Mouse (Mus musculus): ENCODE results near the gene Tigd2. TPM values are rescaled to one million over a fixed set of nuclear protein-coding genes. Genes with fewer than 3 reads are reported as not detected.
"Not testable (repeated sequence)": the region's sequence is repeated elsewhere in the genome, so short reads cannot be mapped to it uniquely, and the experiment has no call there.

The Tigd2 gene
- polyA plus RNA-seq (2016; fragmentation: Nextera tagmentation; extraction: Ambion mirVana): 11.7 and 14.2 TPM in 2 replicates

DNA sequence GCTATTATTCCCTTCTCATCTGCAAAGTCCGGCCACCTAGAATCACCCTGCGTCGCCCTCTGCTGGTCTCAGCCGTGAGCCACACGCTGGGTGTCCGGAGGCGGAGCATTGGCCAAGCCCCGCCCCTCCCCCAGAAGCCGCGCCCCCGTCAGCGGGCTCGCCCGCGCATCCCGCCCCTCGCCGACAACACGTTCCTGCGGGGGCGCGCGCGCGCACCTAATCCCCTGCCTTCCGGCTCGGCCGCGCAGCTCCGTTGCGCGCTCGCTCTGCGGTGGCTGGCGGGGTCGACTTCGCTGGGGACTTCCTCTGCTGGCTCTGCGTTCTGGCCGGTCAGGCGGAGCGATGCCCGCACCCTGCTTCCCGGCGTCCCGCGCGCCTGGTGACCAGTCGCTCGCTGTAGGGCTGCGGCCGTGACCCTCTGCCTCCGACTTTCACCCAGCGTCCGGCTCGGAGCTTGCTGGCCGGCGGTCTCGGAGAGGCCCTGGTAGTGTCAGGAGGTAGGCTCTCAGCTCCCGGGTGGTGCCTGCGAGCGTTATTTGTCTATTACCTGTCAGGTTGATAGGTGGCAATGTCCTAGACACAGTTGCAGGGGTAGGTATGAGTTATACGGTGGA lies at the start of gene Tigd2:
Gene Tigd2, plus strand, starts transcription at position 186 of the 614 bp plus-strand sequence.
- Histone ChIP-seq H3K36me3 (no peaks in the 10 kb centered on the region), H3K27me3 (ENCODE audit: insufficient read depth, poor library complexity, severe bottlenecking) (no peaks in the 10 kb centered on the region), H3K9me3 (no peaks in the 10 kb centered on the region), H3K27ac (peak within 1 kb of the TSS; percentile 92), H3K4me1 (0 out of 2 replicates have a peak, but pooled peaks cover 3% of the 10 kb centered on the region), H3K4me3 (peak within 1 kb of the TSS; percentile 81)
- WGBS: under 1% methylated on average over 62 of the region's 62 CpGs
- DNase-seq (ENCODE audit: low spot score): peak; percentile 95

DNA sequence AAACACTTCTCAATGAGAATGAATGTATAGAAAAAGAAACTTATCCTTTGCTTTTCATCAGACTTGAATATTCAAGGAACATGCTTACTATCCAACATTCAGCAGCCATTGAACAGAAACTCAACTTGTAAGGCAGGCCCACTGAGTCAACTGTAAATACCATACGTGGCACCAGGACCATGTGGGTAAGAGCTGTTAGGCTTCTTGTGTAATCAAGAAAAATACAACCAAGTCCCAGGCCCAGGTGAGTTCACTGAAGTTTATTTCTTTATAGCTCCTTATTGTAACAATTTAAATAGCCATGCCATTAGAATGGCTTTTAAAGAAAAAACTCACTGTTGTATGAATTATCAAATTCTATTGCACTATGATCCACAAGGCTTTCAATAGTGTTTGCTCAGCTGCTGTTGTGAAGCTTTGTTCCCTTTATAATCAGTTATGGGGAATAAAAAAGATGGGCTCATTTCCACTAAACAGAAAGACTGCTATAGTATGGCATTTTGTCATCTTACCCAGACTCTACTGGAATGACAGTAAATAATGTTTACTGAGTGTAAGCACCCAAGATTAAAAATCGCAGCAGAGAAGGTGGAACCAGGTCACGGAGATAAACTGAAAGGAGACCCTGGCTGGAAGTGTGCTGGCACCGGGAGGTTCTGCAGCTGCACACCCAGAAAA lies 46.7 kb upstream of the Tigd2 start:
- no peak overlapping the region for H3K27ac ChIP-seq
- no peaks in the 10 kb centered on the region for H3K36me3 ChIP-seq
- H3K9me3 ChIP-seq: no peaks in the 10 kb centered on the region
- DNase-seq (ENCODE audit: low spot score): no peak
- 72% methylated on average over 4 of the region's 4 CpGs for WGBS
- no peak overlapping the region for H3K4me3 ChIP-seq
- H3K4me1 ChIP-seq: no peaks in the 10 kb centered on the region
- H3K27me3 ChIP-seq (ENCODE audit: insufficient read depth, poor library complexity, severe bottlenecking): no peaks in the 10 kb centered on the region

GRCm38 (mm10) chr6:59162887-59163286 lies 45.8 kb upstream of the Tigd2 start:
- H3K27me3 ChIP-seq (ENCODE audit: insufficient read depth, poor library complexity, severe bottlenecking): no peaks in the 10 kb centered on the region
- no peaks in the 10 kb centered on the region for H3K9me3 ChIP-seq
- H3K36me3 ChIP-seq: no peaks in the 10 kb centered on the region
- WGBS: 83% methylated on average over 2 of the region's 2 CpGs
- H3K27ac ChIP-seq: no peak overlapping the region
- DNase-seq (ENCODE audit: low spot score): no peak
- H3K4me1 ChIP-seq: no peaks in the 10 kb centered on the region
- no peak overlapping the region for H3K4me3 ChIP-seq

DNA sequence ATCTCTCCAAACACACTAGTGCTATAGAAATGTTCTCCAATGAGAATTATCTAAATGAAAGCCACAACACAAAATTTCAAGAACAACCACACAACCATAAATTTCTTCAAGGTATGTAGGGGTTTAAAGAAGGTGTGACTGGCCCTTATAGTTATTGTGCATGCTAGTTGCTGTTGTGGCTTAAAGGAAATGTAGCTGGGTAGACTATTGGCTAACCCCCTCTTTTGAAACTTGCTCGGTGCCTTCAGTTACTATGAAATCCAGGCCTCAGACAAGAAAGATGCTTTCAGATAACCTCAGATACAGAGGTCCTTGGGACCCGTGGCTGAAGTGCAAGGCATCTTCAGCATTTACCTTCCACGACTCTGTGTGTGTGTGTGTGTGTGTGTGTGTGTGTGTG lies 45.3 kb upstream of the Tigd2 start:
- no peaks in the 10 kb centered on the region for H3K9me3 ChIP-seq
- DNase-seq (ENCODE audit: low spot score): no peak
- WGBS: 78% methylated on average over 3 of the region's 3 CpGs
- no peaks in the 10 kb centered on the region for H3K36me3 ChIP-seq
- H3K27ac ChIP-seq: no peak overlapping the region
- no peaks in the 10 kb centered on the region for H3K4me1 ChIP-seq
- H3K27me3 ChIP-seq (ENCODE audit: insufficient read depth, poor library complexity, severe bottlenecking): no peaks in the 10 kb centered on the region
- H3K4me3 ChIP-seq: no peak overlapping the region

GRCm38 (mm10) chr6:59168939-59169338 lies 39.7 kb upstream of the Tigd2 start:
- H3K9me3 ChIP-seq: no peaks in the 10 kb centered on the region
- H3K4me1 ChIP-seq: no peaks in the 10 kb centered on the region
- H3K4me3 ChIP-seq: no peak overlapping the region
- DNase-seq (ENCODE audit: low spot score): no peak
- H3K36me3 ChIP-seq: no peaks in the 10 kb centered on the region
- 39% methylated on average over 2 of the region's 2 CpGs for WGBS
- H3K27ac ChIP-seq: no peak overlapping the region
- no peaks in the 10 kb centered on the region for H3K27me3 ChIP-seq (ENCODE audit: insufficient read depth, poor library complexity, severe bottlenecking)

- H3K9me3 ChIP-seq: no peaks in the 10 kb centered on the region
- no peaks in the 10 kb centered on the region for H3K36me3 ChIP-seq
- H3K4me3 ChIP-seq: no peak overlapping the region
- H3K27me3 ChIP-seq (ENCODE audit: insufficient read depth, poor library complexity, severe bottlenecking): no peaks in the 10 kb centered on the region
- 38% methylated on average over 3 of the region's 3 CpGs for WGBS
- H3K27ac ChIP-seq: no peak overlapping the region
- no peaks in the 10 kb centered on the region for H3K4me1 ChIP-seq
- no peak for DNase-seq (ENCODE audit: low spot score)
These were observed 37.4 kb upstream of the Tigd2 start for GRCm38 (mm10) chr6:59171230-59171629.

DNA sequence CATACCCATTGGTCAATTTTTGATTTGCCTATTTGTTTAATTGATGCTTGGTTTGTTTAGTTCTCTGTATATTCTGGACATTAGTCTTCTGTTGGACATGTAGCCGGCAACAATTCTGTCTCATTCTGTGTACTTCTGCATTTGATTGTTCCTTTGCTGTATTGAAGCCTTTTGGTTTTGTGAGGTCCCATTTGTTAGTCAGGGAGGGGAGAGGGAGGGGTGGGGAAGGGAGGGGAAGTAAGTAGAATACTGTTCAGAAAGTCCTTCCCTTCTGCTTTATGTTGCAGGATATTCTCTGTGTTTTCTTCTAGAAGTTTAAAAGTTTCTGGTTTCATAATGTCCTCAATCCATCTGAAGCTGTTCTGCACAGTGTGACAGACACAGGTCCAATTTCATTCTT lies 34.7 kb upstream of the Tigd2 start:
- H3K9me3 ChIP-seq: no peaks in the 10 kb centered on the region
- no peak overlapping the region for H3K4me3 ChIP-seq
- no peaks in the 10 kb centered on the region for H3K4me1 ChIP-seq
- 83% methylated on average over 1 of the region's 1 CpGs for WGBS
- no peak for DNase-seq (ENCODE audit: low spot score)
- no peaks in the 10 kb centered on the region for H3K36me3 ChIP-seq
- no peak overlapping the region for H3K27ac ChIP-seq
- no peaks in the 10 kb centered on the region for H3K27me3 ChIP-seq (ENCODE audit: insufficient read depth, poor library complexity, severe bottlenecking)

GRCm38 (mm10) chr6:59178051-59178450 lies 30.6 kb upstream of the Tigd2 start:
- no peaks in the 10 kb centered on the region for H3K36me3 ChIP-seq
- no peak overlapping the region for H3K4me3 ChIP-seq
- 83% methylated on average over 3 of the region's 3 CpGs for WGBS
- H3K9me3 ChIP-seq: no peaks in the 10 kb centered on the region
- no peaks in the 10 kb centered on the region for H3K27me3 ChIP-seq (ENCODE audit: insufficient read depth, poor library complexity, severe bottlenecking)
- no peak for DNase-seq (ENCODE audit: low spot score)
- no peak overlapping the region for H3K27ac ChIP-seq
- H3K4me1 ChIP-seq: no peaks in the 10 kb centered on the region

DNA sequence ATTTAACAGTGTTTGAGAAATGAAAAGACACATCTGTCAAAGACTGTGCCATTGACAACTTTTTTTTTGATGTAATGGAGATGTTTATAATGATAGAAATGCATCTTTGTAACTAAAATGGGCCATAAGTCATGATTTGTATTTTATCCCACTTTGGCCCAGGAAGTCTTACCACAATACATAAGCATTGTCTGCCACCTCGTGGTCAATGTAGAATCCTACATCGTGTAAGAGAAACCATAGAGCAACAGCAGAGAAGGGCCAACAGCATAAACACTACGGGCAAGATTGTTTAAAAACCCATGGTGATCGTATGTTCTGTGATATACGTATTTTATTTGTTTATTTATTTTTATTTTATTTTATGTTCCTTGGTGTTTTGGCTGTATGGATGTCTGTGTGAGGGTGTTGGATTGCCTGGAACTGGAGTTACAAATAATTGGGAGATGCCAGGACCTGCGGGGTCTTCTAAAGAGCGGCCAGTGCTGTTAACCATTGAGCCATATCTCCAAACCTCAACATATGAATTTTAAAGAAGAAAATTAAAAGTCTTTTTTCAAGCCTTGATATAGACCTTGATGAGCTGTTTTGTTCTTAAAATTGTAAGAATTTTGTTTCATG lies 28.2 kb upstream of the Tigd2 start:
- no peak for DNase-seq (ENCODE audit: low spot score)
- no peak overlapping the region for H3K27ac ChIP-seq
- no peaks in the 10 kb centered on the region for H3K36me3 ChIP-seq
- H3K9me3 ChIP-seq: no peaks in the 10 kb centered on the region
- 45% methylated on average over 7 of the region's 7 CpGs for WGBS
- no peaks in the 10 kb centered on the region for H3K27me3 ChIP-seq (ENCODE audit: insufficient read depth, poor library complexity, severe bottlenecking)
- H3K4me3 ChIP-seq: no peak overlapping the region
- H3K4me1 ChIP-seq: peaks cover 6% of the 10 kb centered on the region

GRCm38 (mm10) chr6:59185010-59185699 lies 23.5 kb upstream of the Tigd2 start:
- Histone ChIP-seq H3K4me1 (peaks cover 6% of the 10 kb centered on the region), H3K9me3 (no peaks in the 10 kb centered on the region), H3K36me3 (no peaks in the 10 kb centered on the region), H3K27me3 (ENCODE audit: insufficient read depth, poor library complexity, severe bottlenecking) (no peaks in the 10 kb centered on the region), H3K27ac (no peak overlapping the region), H3K4me3 (no peak overlapping the region)
- WGBS: 49% methylated on average over 13 of the region's 13 CpGs
- DNase-seq (ENCODE audit: low spot score): no peak

DNA sequence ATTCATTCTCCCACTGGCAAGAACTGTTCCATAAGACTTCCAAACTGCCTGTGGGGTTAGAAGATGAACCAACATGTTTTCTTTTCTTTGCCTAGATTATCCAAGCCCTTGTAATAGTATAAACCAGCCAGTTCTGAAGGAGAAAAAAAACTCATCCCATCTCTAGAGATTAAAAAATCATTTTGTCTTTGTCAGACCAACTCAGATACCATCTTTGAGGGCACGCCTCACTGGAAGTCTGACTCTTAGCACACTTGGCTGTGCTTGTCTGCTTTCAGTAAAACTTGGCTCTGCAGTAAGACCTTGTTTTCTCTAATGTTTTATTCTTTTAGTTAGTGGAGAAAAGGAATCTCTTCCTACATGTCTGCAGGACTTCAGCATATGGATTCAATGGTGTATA lies 18.7 kb upstream of the Tigd2 start:
- 79% methylated on average over 1 of the region's 1 CpGs for WGBS
- Histone ChIP-seq H3K36me3 (no peaks in the 10 kb centered on the region), H3K27ac (no peak overlapping the region), H3K9me3 (no peaks in the 10 kb centered on the region), H3K27me3 (ENCODE audit: insufficient read depth, poor library complexity, severe bottlenecking) (no peaks in the 10 kb centered on the region), H3K4me3 (no peak overlapping the region), H3K4me1 (peaks cover 4% of the 10 kb centered on the region)
- no peak for DNase-seq (ENCODE audit: low spot score)

GRCm38 (mm10) chr6:59194518-59194917 lies 14.2 kb upstream of the Tigd2 start:
- H3K4me1 ChIP-seq: peaks cover 13% of the 10 kb centered on the region
- H3K9me3 ChIP-seq; H3K4me3 ChIP-seq; H3K36me3 ChIP-seq; DNase-seq (ENCODE audit: low spot score); H3K27me3 ChIP-seq (ENCODE audit: insufficient read depth, poor library complexity, severe bottlenecking); H3K27ac ChIP-seq: not testable (repeated sequence)
- 81% methylated on average over 3 of the region's 3 CpGs for WGBS
